Mouse (Mus musculus): Measurements from ENCODE around the gene Tmem72. TPM values are rescaled to one million over a fixed set of nuclear protein-coding genes. Genes with fewer than 3 reads are reported as not detected.

Gene Tmem72
- polyA plus RNA-seq, 1 experiment, result 0.04 TPM

GRCm38 (mm10) chr6:116694346-116694745 lies 22.4 kb downstream of the Tmem72 start:
- Histone ChIP-seq H3K4me3 (ENCODE audit: control insufficient read depth, insufficient read depth, low read length) (no peak overlapping the region), H3K27me3 (ENCODE audit: control insufficient read depth, insufficient read depth, low read length) (no peaks in the 10 kb centered on the region), H3K4me1 (replicated peaks; ENCODE audit: control insufficient read depth, insufficient read depth, low read length) (no peaks in the 10 kb centered on the region), H3K36me3 (ENCODE audit: control insufficient read depth, insufficient read depth, low read length) (no peaks in the 10 kb centered on the region), H3K27ac (ENCODE audit: control insufficient read depth, insufficient read depth, low read length) (no peak overlapping the region)
- DNase-seq, result no peak
- TF ChIP-seq CTCF (IDR thresholded peaks at IDR 0.05; ENCODE audit: borderline replicate concordance, control insufficient read depth, extremely low read depth, insufficient read depth, low read length, poor library complexity), result no peak
- no peak for TF ChIP-seq POLR2A (IDR thresholded peaks at IDR 0.05; ENCODE audit: control insufficient read depth, extremely low read depth, insufficient read depth, low read length, poor library complexity)
- over 99% methylated on average over 3 of the region's 3 CpGs for WGBS

DNA sequence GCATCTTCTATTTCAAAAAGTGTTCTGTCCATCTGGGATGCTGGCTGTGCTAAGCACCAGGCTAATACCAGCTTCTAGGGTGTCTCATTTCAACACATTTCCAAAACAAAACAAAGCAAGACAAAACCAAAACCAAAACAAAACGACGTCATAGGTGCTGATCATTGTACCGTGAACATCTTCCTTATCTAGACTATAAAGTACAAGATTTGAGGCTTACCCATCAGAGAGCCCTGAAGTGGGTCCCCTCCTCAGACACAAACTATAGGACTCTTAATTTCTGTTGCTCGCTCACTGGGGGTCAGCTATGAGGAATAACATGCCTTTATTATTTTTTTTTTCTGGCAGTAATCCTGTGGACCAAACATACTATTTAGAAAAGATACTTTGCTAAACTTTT lies 23.1 kb downstream of the Tmem72 start:
- Histone ChIP-seq H3K27ac (ENCODE audit: control insufficient read depth, insufficient read depth, low read length) (no peak overlapping the region), H3K4me1 (replicated peaks; ENCODE audit: control insufficient read depth, insufficient read depth, low read length) (no peaks in the 10 kb centered on the region), H3K27me3 (ENCODE audit: control insufficient read depth, insufficient read depth, low read length) (no peaks in the 10 kb centered on the region), H3K36me3 (ENCODE audit: control insufficient read depth, insufficient read depth, low read length) (no peaks in the 10 kb centered on the region), H3K4me3 (ENCODE audit: control insufficient read depth, insufficient read depth, low read length) (no peak overlapping the region)
- no peak for TF ChIP-seq POLR2A (IDR thresholded peaks at IDR 0.05; ENCODE audit: control insufficient read depth, extremely low read depth, insufficient read depth, low read length, poor library complexity)
- TF ChIP-seq CTCF (IDR thresholded peaks at IDR 0.05; ENCODE audit: borderline replicate concordance, control insufficient read depth, extremely low read depth, insufficient read depth, low read length, poor library complexity), result no peak
- 88% methylated on average over 4 of the region's 4 CpGs for WGBS
- no peak for DNase-seq

DNA sequence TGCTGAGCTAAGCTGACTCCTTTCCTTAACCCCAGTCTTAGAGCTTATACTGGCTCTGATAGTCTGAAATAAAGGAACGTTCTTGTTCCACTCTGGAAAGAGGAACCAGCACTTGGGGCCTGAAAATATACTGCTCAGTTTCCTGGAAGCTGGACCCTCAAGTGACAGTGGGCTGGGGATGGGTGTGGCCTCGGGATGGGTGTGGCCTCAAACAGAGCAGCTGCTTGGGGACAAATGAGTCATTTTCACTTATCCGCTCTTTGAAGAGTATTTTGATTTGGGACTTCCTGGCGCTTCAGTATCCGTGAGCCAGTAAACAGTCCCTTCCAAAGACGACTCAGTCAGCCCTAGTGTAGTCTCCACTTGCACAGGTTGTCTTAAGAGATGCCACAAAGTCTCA lies 34.4 kb downstream of the Tmem72 start:
- Histone ChIP-seq H3K4me1 (replicated peaks; ENCODE audit: control insufficient read depth, insufficient read depth, low read length) (no peaks in the 10 kb centered on the region), H3K36me3 (ENCODE audit: control insufficient read depth, insufficient read depth, low read length) (no peaks in the 10 kb centered on the region), H3K27ac (ENCODE audit: control insufficient read depth, insufficient read depth, low read length) (no peak overlapping the region), H3K4me3 (ENCODE audit: control insufficient read depth, insufficient read depth, low read length) (no peak overlapping the region), H3K27me3 (ENCODE audit: control insufficient read depth, insufficient read depth, low read length) (no peaks in the 10 kb centered on the region)
- WGBS, result 12% methylated on average over 6 of the region's 6 CpGs
- DNase-seq, result no peak
- TF ChIP-seq POLR2A (IDR thresholded peaks at IDR 0.05; ENCODE audit: control insufficient read depth, extremely low read depth, insufficient read depth, low read length, poor library complexity) (no peak), CTCF (IDR thresholded peaks at IDR 0.05; ENCODE audit: borderline replicate concordance, control insufficient read depth, extremely low read depth, insufficient read depth, low read length, poor library complexity) (no peak)

- Histone ChIP-seq H3K4me1 (replicated peaks; ENCODE audit: control insufficient read depth, insufficient read depth, low read length) (peaks cover 2% of the 10 kb centered on the region; the same call in 1 of the 2 replicates), H3K27me3 (ENCODE audit: control insufficient read depth, insufficient read depth, low read length) (no peaks in the 10 kb centered on the region), H3K27ac (ENCODE audit: control insufficient read depth, insufficient read depth, low read length) (no peak overlapping the region), H3K4me3 (ENCODE audit: control insufficient read depth, insufficient read depth, low read length) (no peak overlapping the region), H3K36me3 (ENCODE audit: control insufficient read depth, insufficient read depth, low read length) (no peaks in the 10 kb centered on the region)
- TF ChIP-seq POLR2A (IDR thresholded peaks at IDR 0.05; ENCODE audit: control insufficient read depth, extremely low read depth, insufficient read depth, low read length, poor library complexity) (no peak), CTCF (IDR thresholded peaks at IDR 0.05; ENCODE audit: borderline replicate concordance, control insufficient read depth, extremely low read depth, insufficient read depth, low read length, poor library complexity) (no peak)
- no peak for DNase-seq
- WGBS, result 46% methylated on average over 5 of the region's 5 CpGs
Observed at GRCm38 (mm10) chr6:116679563-116680288, 37.0 kb downstream of the Tmem72 start.

DNA sequence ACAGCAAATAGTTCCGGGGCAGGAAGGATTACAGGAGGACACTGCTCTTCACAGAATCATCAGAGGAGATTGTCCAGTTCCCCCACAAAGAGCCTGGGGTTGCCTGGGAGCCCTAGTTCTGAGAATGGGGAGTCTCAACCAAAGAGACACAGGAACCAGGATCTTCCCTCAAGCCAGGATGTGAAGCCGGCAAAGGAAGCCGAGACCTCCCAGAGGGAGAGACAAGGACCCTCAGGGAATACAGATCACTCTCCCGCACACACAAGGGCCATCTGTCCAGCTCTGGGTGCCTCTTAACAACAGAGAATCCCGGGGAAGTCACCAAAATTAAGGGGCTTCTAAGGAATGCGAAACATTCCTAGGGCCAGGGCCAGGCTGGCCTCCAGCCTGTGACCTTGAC lies 39.4 kb downstream of the Tmem72 start:
- H3K4me3 ChIP-seq (ENCODE audit: control insufficient read depth, insufficient read depth, low read length), result no peak overlapping the region
- no peak for TF ChIP-seq CTCF (IDR thresholded peaks at IDR 0.05; ENCODE audit: borderline replicate concordance, control insufficient read depth, extremely low read depth, insufficient read depth, low read length, poor library complexity)
- no peak for TF ChIP-seq POLR2A (IDR thresholded peaks at IDR 0.05; ENCODE audit: control insufficient read depth, extremely low read depth, insufficient read depth, low read length, poor library complexity)
- peaks cover 20% of the 10 kb centered on the region for H3K4me1 ChIP-seq (replicated peaks; ENCODE audit: control insufficient read depth, insufficient read depth, low read length)
- no peaks in the 10 kb centered on the region for H3K36me3 ChIP-seq (ENCODE audit: control insufficient read depth, insufficient read depth, low read length)
- no peak overlapping the region for H3K27ac ChIP-seq (ENCODE audit: control insufficient read depth, insufficient read depth, low read length)
- 92% methylated on average over 6 of the region's 6 CpGs for WGBS
- no peaks in the 10 kb centered on the region for H3K27me3 ChIP-seq (ENCODE audit: control insufficient read depth, insufficient read depth, low read length)
- no peak for DNase-seq

- DNase-seq, result no peak
- Histone ChIP-seq H3K4me3 (ENCODE audit: control insufficient read depth, insufficient read depth, low read length) (no peak overlapping the region), H3K4me1 (replicated peaks; ENCODE audit: control insufficient read depth, insufficient read depth, low read length) (peaks cover 20% of the 10 kb centered on the region), H3K36me3 (ENCODE audit: control insufficient read depth, insufficient read depth, low read length) (no peaks in the 10 kb centered on the region), H3K27me3 (ENCODE audit: control insufficient read depth, insufficient read depth, low read length) (no peaks in the 10 kb centered on the region), H3K27ac (ENCODE audit: control insufficient read depth, insufficient read depth, low read length) (no peak overlapping the region)
- 79% methylated on average over 10 of the region's 10 CpGs for WGBS
- TF ChIP-seq POLR2A (IDR thresholded peaks at IDR 0.05; ENCODE audit: control insufficient read depth, extremely low read depth, insufficient read depth, low read length, poor library complexity) (no peak), CTCF (IDR thresholded peaks at IDR 0.05; ENCODE audit: borderline replicate concordance, control insufficient read depth, extremely low read depth, insufficient read depth, low read length, poor library complexity) (no peak)
Observed at GRCm38 (mm10) chr6:116676355-116676913, 40.3 kb downstream of the Tmem72 start.
